Mouse (Mus musculus): ENCODE data around the gene March7. TPM values are rescaled to one million over a fixed set of nuclear protein-coding genes. Genes with fewer than 3 reads are reported as not detected.

The March7 gene
- polyA plus RNA-seq, 1 experiment from 2014 or later, result 46.8 TPM

- Histone ChIP-seq H3K27ac (ENCODE audit: low read length) (no peak overlapping the region), H3K9me3 (ENCODE audit: low read length) (no peaks in the 10 kb centered on the region), H3K36me3 (ENCODE audit: insufficient read depth, low read length) (no peaks in the 10 kb centered on the region), H3K4me3 (ENCODE audit: low read depth, low read length) (no peak overlapping the region), H3K27me3 (replicated peaks; ENCODE audit: insufficient read depth, low read length) (no peaks in the 10 kb centered on the region), H3K9ac (replicated peaks; ENCODE audit: low read depth) (no peak overlapping the region), H3K4me1 (ENCODE audit: insufficient read depth, low read depth, low read length) (peaks cover 12% of the 10 kb centered on the region; the same call in 1 of the 2 replicates), H3K4me2 (replicated peaks; ENCODE audit: low read depth, low read length) (no peak overlapping the region)
- WGBS, result 44% methylated on average over 6 of the region's 6 CpGs
- no peak for TF ChIP-seq CTCF (IDR thresholded peaks at IDR 0.05)
- DNase-seq (ENCODE audit: low spot score) (peak; percentile 24), ATAC-seq (no peak)
These were observed 11.5 kb downstream of the March7 start for GRCm38 (mm10) chr2:60221236-60221635.

DNA sequence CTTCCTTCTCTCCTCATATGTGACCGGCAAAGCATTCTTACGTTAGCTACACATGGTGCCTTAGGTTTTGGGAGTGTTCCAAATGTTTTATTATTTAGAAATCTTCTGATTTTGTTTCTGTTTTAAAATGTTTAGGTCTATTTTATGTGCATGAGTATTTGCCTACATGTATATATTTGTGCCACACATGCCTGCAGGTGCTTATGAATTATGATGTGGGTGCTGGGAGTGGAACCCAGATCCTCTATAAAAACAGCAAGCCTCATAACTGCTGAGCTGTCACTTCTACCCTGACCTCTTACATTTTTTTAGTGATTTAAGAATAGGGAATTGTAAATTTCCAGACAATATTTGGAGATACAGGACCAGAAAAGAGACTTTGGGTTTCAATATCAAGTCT is 12.3 kb downstream of the March7 start:
- Histone ChIP-seq H3K36me3 (ENCODE audit: insufficient read depth, low read length) (no peaks in the 10 kb centered on the region), H3K27ac (ENCODE audit: low read length) (no peak overlapping the region), H3K4me2 (replicated peaks; ENCODE audit: low read depth, low read length) (no peak overlapping the region), H3K4me1 (ENCODE audit: insufficient read depth, low read depth, low read length) (peaks cover 7% of the 10 kb centered on the region; the same call in 1 of the 2 replicates), H3K9ac (replicated peaks; ENCODE audit: low read depth) (no peak overlapping the region), H3K9me3 (ENCODE audit: low read length) (no peaks in the 10 kb centered on the region), H3K27me3 (replicated peaks; ENCODE audit: insufficient read depth, low read length) (no peaks in the 10 kb centered on the region), H3K4me3 (ENCODE audit: low read depth, low read length) (no peak overlapping the region)
- 52% methylated on average over 2 of the region's 2 CpGs for WGBS
- TF ChIP-seq EP300 (IDR thresholded peaks at IDR 0.05) (no peak), CTCF (IDR thresholded peaks at IDR 0.05) (no peak)
- ATAC-seq (no peak), DNase-seq (ENCODE audit: low spot score) (no peak)

GRCm38 (mm10) chr2:60223489-60223888 is 13.8 kb downstream of the March7 start:
- 74% methylated on average over 1 of the region's 1 CpGs for WGBS
- no peak overlapping the region for H3K4me3 ChIP-seq (ENCODE audit: low read depth, low read length)

DNA sequence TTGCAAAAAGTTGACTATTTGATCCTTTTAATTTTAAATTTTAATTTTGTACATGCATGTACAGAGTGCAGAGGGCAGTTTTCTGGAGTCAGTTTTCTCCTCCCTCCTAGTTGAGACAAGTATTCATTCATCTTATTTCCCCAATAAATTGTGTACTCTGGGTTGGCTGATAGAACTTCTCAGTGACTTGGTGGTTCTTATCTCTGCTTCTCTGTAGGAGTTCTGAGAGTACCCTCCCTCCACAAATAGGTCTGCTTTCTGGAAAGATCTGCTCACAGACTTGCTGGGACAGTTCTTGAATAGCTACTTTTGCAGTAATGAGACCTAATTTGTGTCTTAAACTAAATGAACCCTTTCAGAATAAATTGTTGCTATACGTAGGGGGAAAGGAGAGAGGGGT is 18.8 kb downstream of the March7 start:
- Histone ChIP-seq H3K4me3 (ENCODE audit: low read depth, low read length) (no peak overlapping the region), H3K27me3 (replicated peaks; ENCODE audit: insufficient read depth, low read length) (no peaks in the 10 kb centered on the region), H3K4me2 (replicated peaks; ENCODE audit: low read depth, low read length) (no peak overlapping the region), H3K9ac (replicated peaks; ENCODE audit: low read depth) (no peak overlapping the region), H3K9me3 (ENCODE audit: low read length) (no peaks in the 10 kb centered on the region), H3K4me1 (ENCODE audit: insufficient read depth, low read depth, low read length) (no peaks in the 10 kb centered on the region), H3K36me3 (ENCODE audit: insufficient read depth, low read length) (peaks cover 8% of the 10 kb centered on the region), H3K27ac (ENCODE audit: low read length) (no peak overlapping the region)
- DNase-seq (ENCODE audit: low spot score) (no peak), ATAC-seq (no peak)
- 95% methylated on average over 1 of the region's 1 CpGs for WGBS
- TF ChIP-seq EP300 (IDR thresholded peaks at IDR 0.05), result no peak
- TF ChIP-seq CTCF (IDR thresholded peaks at IDR 0.05), result no peak

More at GRCm38 (mm10) chr2:60223489-60223888, 13.8 kb downstream of the March7 start:
- Histone ChIP-seq H3K4me2 (replicated peaks; ENCODE audit: low read depth, low read length) (no peak overlapping the region), H3K27ac (ENCODE audit: low read length) (no peak overlapping the region), H3K4me1 (ENCODE audit: insufficient read depth, low read depth, low read length) (no peaks in the 10 kb centered on the region), H3K27me3 (replicated peaks; ENCODE audit: insufficient read depth, low read length) (no peaks in the 10 kb centered on the region), H3K9ac (replicated peaks; ENCODE audit: low read depth) (no peak overlapping the region), H3K9me3 (ENCODE audit: low read length) (no peaks in the 10 kb centered on the region), H3K36me3 (ENCODE audit: insufficient read depth, low read length) (no peaks in the 10 kb centered on the region)
- ATAC-seq, result no peak
- no peak for DNase-seq (ENCODE audit: low spot score)
- no peak for TF ChIP-seq EP300 (IDR thresholded peaks at IDR 0.05)
- no peak for TF ChIP-seq CTCF (IDR thresholded peaks at IDR 0.05)

DNA sequence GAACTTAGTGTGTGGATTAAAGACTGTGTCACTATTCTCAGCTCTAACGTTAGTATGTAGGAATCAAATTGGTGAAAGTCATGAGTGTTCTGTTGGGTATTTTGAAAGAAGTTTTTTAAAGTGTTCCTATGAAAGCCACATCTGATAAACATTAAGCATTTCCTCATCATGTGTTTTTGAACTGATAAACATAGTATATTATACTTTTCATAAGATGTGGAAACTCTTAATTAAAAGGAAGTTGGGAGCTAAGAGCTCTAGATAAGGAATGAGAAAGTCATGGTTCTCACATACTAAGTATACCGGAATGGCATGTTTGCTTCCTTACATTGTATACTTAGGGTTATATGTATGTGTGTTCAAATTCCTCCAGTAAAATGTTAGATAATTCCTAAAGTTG is 20.7 kb downstream of the March7 start:
- H3K27me3 ChIP-seq (replicated peaks; ENCODE audit: insufficient read depth, low read length), result no peaks in the 10 kb centered on the region
- DNase-seq (ENCODE audit: low spot score) (no peak), ATAC-seq (no peak)
- H3K4me2 ChIP-seq (replicated peaks; ENCODE audit: low read depth, low read length), result no peak overlapping the region
- no peak overlapping the region for H3K4me3 ChIP-seq (ENCODE audit: low read depth, low read length)
- H3K36me3 ChIP-seq (ENCODE audit: insufficient read depth, low read length), result peaks cover 14% of the 10 kb centered on the region
- no peaks in the 10 kb centered on the region for H3K4me1 ChIP-seq (ENCODE audit: insufficient read depth, low read depth, low read length)
- H3K9ac ChIP-seq (replicated peaks; ENCODE audit: low read depth), result no peak overlapping the region
- no peak overlapping the region for H3K27ac ChIP-seq (ENCODE audit: low read length)
- no peak for TF ChIP-seq EP300 (IDR thresholded peaks at IDR 0.05)
- no peak for TF ChIP-seq CTCF (IDR thresholded peaks at IDR 0.05)
- 73% methylated on average over 2 of the region's 2 CpGs for WGBS
- no peaks in the 10 kb centered on the region for H3K9me3 ChIP-seq (ENCODE audit: low read length)

DNA sequence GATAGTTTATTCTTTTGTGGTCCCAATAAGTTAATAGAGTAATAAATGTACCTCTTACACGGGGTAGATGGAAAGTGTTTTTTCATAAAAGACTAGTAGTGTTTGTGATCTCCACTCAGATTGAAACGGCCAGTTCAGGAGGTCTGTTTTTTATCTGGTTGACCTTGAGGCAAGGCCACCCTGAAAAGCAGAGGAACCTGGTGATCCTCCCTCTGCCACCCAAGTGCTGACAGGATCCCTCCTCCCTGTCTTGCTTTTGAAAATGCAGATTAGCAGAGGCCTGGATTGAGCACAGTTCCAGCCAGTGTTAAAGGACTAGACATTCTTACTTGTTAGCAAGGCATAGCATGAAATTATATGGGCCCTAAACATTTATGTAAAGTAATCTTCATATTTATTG is 23.5 kb downstream of the March7 start:
- ATAC-seq, result no peak
- peaks cover 29% of the 10 kb centered on the region for H3K36me3 ChIP-seq (ENCODE audit: insufficient read depth, low read length)
- 49% methylated on average over 2 of the region's 2 CpGs for WGBS

GRCm38 (mm10) chr2:60234506-60234905 is 24.8 kb downstream of the March7 start:
- H3K27ac ChIP-seq (ENCODE audit: low read length), result no peak overlapping the region
- H3K4me2 ChIP-seq (replicated peaks; ENCODE audit: low read depth, low read length), result no peak overlapping the region
- ATAC-seq (no peak), DNase-seq (ENCODE audit: low spot score) (peak; percentile 10)
- H3K9ac ChIP-seq (replicated peaks; ENCODE audit: low read depth), result no peak overlapping the region
- H3K4me1 ChIP-seq (ENCODE audit: insufficient read depth, low read depth, low read length), result no peaks in the 10 kb centered on the region
- no peaks in the 10 kb centered on the region for H3K27me3 ChIP-seq (replicated peaks; ENCODE audit: insufficient read depth, low read length)
- no peak overlapping the region for H3K4me3 ChIP-seq (ENCODE audit: low read depth, low read length)
- TF ChIP-seq EP300 (IDR thresholded peaks at IDR 0.05), result no peak
- TF ChIP-seq CTCF (IDR thresholded peaks at IDR 0.05), result no peak
- no peaks in the 10 kb centered on the region for H3K9me3 ChIP-seq (ENCODE audit: low read length)
- peaks cover 41% of the 10 kb centered on the region for H3K36me3 ChIP-seq (ENCODE audit: insufficient read depth, low read length)
- 81% methylated on average over 7 of the region's 7 CpGs for WGBS

More for the DNA sequence above, 23.5 kb downstream of the March7 start:
- H3K4me1 ChIP-seq (ENCODE audit: insufficient read depth, low read depth, low read length), result no peaks in the 10 kb centered on the region
- no peaks in the 10 kb centered on the region for H3K9me3 ChIP-seq (ENCODE audit: low read length)
- no peak overlapping the region for H3K9ac ChIP-seq (replicated peaks; ENCODE audit: low read depth)
- no peak overlapping the region for H3K27ac ChIP-seq (ENCODE audit: low read length)
- H3K27me3 ChIP-seq (replicated peaks; ENCODE audit: insufficient read depth, low read length), result no peaks in the 10 kb centered on the region
- TF ChIP-seq CTCF (IDR thresholded peaks at IDR 0.05), result no peak
- no peak for TF ChIP-seq EP300 (IDR thresholded peaks at IDR 0.05)
- DNase-seq (ENCODE audit: low spot score), result no peak
- no peak overlapping the region for H3K4me3 ChIP-seq (ENCODE audit: low read depth, low read length)
- no peak overlapping the region for H3K4me2 ChIP-seq (replicated peaks; ENCODE audit: low read depth, low read length)
